Mouse (Mus musculus) subcutaneous adipose tissue, adult 2 months (tissue): ENCODE measurements around the gene 4930523C07Rik. TPM values are rescaled to one million over a fixed set of nuclear protein-coding genes. Genes with fewer than 3 reads are reported as not detected.

Experiments used
- polyA plus RNA-seq: library from polyadenylated mRNA; depleted of rRNA; stranded (reverse); fragments of >200 nt; gene quantifications from 2 replicates; pipeline ENCODE4 v1.2.3, GENCODE M21; 2012; ENCODE audit warnings: low replicate concordance; rRNA removed

Gene 4930523C07Rik
- 15.3 and 30.7 TPM in 2 replicates for polyA plus RNA-seq

GRCm38 (mm10) chr1:160044237-160045021 lies at the start of gene 4930523C07Rik:
4930523C07Rik (plus strand) TSS chr1:160044382.

Other genes with a start within 250 kb of the 4930523C07Rik start
- not detected in 2 replicates for gene Tnn, start 109.2 kb downstream of the 4930523C07Rik start, polyA plus RNA-seq
- 31.5 and 54.6 TPM in 2 replicates for gene Mrps14, start 150.8 kb downstream of the 4930523C07Rik start, polyA plus RNA-seq
- gene Cacybp, start 168.5 kb downstream of the 4930523C07Rik start, polyA plus RNA-seq = 7.5 and 11.4 TPM in 2 replicates